Mouse (Mus musculus) spleen, postnatal 4 days (tissue): ENCODE results near the gene Gcnt7.

Experiments used
- DNase-seq, 2 experiments: peaks; one replicate each; pipeline ENCODE4 v3.0.0; 2022; ENCODE audit warnings: low spot score in 2 of 2

The Gcnt7 gene

DNA sequence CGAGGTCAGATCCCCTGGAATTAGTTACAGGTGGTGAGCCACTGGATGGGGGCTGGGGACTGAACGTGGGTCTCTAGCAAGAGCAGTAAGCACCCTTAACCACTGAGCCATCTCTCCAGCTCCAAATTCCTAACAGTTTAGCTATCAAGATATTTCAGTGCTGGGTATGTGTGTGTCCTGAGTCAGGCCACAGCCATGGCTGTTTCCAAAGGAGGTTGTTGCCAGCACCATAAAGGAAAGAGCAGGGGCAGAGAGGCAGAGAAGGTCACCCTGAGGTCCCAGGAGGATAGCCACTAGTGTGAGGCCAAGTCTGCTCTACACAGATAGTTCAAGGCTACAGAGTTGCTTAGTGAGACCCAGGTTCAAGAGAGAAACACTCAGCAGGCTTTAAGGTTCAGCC, 2.3 kb upstream of the Gcnt7 start:
- DNase-seq: no peak

DNA sequence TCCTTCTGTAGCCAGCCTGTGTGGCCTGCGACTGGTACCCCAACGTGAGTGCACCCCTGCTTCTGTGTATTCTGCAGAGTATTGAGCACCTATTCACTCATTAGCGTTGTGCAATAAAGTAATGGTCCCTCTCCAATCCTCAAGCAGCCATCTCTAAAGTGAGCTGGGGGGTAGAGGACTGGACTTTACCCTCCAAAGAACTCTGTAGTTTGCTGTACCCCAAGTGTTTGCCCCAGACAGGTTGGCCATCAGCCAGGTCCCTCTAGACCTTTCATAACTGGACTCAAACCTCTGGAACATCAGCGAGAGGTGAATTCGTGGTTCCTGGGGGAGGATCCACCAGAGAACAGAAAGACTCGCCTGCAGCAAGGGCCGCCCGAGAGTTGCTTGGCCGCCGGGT, 5.9 kb downstream of the Gcnt7 start:
- DNase-seq: no peak

DNA sequence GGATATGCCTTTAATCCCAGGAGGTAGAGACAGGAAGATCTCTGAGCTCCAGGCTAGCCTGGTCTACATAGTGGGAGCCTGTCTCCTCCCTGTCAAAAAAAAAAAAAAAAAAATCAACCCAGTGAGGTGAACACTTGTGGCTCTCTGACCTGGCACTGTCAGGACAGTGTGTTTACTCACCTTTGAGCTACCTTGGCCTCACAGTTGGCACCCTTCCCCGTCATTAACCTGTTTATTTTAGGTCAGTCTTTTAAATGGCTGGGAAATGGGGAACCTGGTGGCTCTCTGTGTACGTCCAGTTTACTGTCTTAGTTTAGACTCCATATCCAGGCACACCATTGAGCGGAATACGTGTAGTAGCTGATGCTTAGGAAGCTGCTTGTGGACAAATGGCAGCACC, 6.4 kb downstream of the Gcnt7 start:
- no peak for DNase-seq

DNA sequence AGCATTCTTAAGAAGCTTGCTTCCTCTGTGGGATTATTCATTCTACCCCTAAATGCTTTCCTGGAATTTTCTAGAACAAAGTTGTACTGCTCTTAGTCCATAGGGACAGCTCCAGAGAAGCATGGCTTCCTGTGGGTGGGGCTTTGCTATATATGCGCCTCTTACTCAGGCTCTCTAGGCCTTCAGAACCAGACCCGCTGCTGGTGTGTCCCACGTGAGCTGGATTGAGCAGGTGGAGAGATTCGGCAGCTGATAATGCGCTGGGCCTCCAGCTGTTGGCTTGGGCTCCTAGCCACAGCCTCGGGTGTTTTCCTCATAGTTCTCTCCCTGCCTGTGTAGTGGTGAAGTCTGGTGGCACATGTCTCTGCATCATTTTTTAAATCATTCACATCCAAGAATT, 7.8 kb downstream of the Gcnt7 start:
- DNase-seq: no peak

DNA sequence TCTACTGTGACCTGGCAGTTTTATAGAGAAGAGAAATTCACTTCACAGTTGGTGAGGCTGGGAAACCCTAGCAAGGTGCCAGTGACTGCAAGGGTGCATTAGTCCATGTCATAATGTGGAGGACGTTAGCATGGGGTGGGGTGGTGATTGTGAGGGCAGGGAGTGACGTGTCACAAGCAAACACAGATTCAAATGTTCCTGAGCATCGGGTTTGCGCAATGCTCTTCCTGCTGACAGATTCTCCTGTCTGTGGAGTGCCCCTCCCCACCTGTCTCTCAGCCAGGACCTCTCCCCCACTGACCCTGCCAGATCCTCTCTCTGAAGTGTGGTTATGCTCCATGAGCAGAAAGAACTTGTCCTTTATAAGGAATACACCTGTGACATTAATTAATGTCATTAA, 10.1 kb downstream of the Gcnt7 start:
- no peak for DNase-seq

DNA sequence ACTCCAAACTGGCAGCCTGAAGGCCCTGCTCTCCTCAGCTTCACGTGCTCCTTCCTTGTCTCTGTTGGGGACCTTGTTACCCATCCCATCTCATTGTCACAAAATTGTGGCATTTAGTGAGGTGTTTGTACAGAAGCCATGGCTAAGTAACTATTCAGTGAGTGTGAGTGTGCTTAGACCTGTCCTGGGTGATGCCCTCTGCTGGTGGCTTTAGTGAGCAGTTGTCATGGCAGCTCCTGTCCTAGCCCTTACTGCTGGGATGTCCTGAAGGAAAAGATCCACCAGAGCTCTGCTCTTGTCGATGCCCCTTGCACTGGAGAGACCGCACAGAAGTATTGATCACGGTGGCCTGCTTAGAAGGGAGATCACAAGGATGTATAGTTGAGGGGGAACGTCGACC, 11.1 kb downstream of the Gcnt7 start:
- DNase-seq: no peak

DNA sequence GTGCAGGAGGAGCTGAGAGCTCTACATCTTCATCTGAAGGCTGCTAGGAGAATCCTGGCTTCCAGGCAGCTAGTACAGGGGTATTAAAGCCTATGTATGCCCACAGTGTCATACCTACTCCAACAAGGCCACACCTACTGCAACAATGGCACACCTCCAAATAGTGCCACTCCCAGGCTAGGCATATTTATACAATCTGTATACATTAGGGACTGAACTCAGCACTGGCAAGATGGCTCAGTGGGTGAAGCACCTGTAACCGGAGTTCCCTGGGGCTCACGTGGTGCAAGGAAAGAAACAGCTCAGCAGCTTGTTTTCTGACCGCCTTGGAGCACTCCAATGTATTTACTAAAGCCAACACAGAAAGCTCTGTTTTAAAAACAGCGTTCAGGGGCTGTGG, 12.8 kb downstream of the Gcnt7 start:
- DNase-seq: no peak

DNA sequence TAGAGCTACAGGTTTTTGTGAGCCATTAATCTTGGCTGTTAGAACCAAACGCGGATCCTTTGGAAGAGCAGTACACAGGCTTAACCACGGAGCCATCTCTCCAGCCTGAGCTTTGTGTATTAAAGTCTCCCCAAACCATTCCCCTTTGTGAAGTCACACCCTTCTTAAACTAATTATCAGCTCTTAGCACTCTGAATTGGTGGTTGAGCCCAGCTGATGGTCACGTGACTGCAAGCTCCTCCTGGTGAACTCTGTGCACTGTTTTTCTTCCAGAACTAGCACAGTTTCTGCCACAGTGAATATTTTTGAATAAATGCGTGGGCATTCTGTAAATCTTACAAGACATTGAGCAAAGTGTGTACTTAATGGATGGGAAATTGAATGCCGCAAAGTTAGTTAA, 17.2 kb downstream of the Gcnt7 start:
- DNase-seq: peak in 1 of 2 experiments; percentile 34

DNA sequence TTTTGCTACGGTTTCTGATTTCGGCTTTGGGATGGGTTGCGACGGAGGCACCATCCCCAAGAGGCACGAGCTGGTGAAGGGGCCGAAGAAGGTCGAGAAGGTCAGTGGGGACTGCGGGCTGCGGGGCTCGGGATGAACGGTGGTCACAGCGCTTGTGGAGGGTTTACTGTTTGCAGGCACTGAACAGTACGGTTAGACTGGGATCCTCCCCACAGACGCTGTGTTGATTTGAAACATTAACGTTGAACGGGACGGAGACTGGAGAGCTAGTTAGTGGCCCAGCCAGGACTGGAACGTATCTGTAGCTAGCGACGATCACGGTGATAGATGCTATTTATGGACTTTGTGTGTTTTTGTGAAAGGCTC, 17.8 kb downstream of the Gcnt7 start:
- no peak for DNase-seq

DNA sequence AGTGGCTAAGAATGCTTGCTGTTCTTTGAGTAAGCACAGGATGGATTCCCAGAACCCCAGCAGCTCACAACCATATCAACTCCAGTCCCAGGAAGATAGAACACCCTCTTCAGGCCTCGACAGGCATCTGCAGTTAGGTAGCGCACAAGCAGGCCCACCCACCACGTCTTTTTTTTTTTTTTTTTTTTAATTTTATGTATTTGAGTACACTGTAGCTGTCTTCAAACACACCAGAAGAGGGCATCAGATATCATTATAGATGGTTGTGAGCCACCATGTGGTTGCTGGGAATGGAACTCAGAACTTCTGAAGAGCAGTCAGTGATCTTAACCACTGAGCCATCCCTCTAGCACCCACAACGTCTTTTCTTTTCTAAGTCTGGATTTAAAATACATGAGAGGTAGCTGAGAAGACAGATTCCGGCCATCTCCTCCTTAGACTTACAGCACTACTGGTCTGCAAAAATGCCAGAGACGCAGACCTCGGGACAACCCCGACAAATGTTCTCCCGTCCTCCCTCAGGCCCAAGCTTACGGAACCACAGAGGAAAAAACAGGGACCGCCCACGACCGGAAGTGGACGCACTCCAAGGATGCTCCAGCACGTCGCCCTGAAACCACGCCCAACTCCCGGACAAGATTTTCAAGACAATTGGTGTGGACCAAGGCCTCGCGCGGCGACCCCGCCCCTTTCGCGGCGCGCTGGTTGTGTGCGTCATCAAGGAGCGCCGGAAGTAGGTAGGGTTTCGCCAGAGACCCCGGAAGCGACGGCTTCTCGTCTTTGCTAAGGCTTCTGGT, 18.4 kb downstream of the Gcnt7 start, which contains the start of gene Rtf2:
Rtf2 (plus strand) TSS at position 714 of the 797 bp plus-strand sequence.
- DNase-seq: peak; percentile 97 to 99

DNA sequence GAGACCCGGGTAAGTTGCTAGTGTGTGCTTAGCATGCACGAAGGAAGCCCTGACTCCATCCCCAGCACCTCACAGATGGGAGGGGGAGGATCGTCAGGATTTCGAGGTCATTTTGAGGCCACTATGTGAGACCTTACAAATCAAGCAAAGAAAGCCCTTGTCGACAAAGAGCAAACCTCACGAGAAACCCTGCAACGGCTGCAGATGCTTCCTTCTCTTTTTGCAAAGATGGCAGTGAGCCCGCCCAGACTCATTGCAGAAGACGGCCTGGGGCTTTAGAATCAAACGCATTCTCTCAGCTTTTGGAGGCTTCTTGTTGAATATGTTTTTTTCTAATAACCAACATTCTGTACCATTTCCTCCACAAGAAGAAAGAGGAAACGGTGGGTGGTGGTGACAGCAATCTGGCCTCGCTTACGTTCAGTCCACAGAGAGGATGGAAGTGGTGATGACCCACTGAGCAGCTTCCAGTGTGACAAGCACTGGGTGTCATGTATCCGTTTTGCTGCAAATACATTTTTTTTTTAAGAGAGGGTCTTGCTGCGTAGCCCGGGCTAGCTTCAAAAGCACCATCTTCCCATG, 20.9 kb downstream of the Gcnt7 start:
- DNase-seq: no peak

DNA sequence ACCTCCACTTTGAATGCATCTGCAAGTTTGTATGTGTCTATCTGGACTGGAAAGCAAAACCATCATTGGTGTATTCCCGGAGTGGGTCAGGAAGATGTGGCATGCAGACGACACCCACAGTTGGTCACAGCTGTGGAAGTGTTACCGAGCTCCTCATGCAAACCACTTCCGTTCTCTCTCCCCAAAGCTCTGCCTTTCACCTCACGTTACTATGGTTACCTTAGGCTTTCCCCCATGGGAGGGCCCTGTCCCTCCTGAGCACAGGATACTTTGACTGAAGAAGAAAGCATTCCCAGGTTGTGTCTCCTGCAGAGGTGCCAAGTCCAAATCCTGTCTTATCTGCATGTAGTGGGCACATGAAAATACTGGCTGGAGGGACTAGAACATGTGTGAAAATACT, 24.6 kb downstream of the Gcnt7 start:
- DNase-seq: peak in 1 of 2 experiments; percentile 41

DNA sequence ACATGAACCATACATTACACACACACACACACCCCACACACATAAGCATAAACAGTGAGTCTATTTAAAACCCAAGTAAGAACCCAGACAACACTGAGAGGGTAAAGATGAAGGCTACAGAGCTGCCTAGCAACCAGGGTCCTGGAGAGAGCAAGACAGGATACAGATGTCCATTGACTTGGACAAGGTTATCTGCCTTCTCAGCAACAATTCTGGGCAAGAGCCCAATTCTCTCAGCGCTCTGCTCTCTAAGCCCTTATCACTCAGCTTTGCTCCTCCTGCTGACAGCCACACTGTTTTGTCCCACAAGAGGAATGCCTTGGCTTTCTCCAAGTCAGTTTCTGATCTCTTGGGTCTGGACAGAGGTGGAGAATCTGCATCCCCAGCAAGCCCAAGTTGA, 27.8 kb downstream of the Gcnt7 start:
- no peak for DNase-seq

DNA sequence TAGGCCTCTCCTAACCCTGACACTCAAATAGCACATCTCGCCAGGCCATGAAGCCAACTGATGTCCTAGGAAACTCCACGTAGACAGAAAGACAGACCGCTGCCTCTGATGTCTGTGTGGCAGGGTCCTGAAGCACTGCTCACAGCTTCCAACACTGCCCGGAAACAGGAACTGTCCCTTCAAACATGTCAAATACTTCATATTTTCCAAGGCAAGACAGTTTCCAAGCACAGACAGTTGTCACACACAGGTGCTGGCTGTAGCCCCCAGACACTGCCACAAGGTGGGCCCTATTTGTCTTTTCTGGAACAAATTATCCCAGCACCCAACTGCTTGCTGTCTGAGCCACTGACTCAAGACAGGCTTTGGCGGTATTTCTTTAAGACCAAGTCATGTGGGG, 40.2 kb downstream of the Gcnt7 start:
- DNase-seq: no peak

DNA sequence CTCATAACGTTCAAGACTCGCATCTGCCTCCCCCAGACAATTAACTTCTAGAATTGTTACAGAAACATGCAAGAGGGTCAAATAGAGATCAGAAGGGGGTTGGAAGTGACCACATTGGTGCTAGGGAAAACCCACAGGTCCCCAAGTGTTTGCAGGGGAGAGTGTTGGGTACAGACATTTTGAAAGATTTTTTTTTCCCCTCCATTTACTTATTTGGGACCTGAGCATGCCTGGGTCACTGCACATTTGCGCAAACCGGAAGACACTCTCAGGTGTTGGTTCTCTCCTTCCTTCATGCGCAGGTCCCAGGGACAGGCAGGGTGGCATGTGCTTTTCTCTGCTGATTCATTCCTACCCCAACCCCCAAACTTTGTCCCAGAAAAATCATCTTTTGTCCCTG, 41.5 kb downstream of the Gcnt7 start:
- no peak for DNase-seq

DNA sequence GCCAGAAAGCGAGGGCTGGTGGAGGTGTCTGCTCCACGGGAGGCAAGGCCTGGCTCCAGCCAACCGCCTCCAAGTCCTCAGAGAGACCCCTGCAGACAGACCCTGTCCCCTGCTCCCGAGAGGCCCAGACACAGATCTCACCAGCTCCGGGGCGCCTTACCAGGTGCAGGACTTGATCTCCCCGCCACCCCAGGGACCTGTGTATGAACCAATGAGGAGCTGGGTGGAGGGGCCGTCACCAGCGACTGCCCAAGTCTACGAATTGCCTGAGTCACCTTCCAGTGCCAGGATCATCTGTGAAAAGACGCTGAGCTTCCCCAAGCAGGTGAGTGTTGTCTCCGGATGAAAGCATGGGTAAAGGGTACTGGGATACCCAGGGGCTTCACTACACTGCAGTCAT, 42.2 kb downstream of the Gcnt7 start:
- DNase-seq: no peak

DNA sequence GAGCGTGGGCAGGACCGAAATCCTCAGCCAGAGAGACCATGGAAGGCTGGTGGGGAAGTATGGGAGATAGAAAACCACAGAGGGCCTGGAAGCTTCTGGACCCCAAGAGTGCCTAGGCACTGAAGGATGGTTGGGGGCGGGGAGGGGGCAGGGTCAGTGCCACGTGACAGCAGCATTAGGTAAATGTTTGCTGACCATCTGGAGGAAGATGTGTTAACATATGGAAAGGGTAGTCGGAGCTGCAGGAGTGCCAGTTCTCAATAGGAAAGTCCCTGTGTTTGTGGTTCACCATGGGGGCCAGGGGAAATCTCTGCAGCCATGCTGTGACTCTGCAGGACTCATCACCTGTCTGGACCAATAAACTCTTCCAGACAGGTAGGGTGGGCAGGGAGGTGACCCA, 44.5 kb downstream of the Gcnt7 start:
- DNase-seq: no peak

DNA sequence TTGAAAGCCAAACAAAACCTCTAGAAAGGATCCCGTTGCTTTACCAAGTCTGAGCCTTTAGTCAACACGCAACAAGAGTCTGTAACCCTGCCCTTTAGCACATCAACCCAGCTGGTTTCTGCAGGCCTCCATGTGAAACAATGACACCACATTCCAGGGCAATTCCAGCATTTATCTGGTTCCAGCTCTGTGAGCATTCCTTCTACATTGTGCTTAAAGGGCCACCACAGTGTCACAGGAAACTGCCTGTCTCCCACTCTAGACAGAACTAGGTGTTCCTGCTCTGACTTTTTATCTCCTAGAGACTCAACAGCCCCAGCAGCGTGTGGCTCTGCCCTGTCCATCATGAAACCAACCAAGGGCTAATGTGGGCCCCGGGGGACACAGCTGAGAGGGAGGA, 45.1 kb downstream of the Gcnt7 start:
- DNase-seq: no peak

DNA sequence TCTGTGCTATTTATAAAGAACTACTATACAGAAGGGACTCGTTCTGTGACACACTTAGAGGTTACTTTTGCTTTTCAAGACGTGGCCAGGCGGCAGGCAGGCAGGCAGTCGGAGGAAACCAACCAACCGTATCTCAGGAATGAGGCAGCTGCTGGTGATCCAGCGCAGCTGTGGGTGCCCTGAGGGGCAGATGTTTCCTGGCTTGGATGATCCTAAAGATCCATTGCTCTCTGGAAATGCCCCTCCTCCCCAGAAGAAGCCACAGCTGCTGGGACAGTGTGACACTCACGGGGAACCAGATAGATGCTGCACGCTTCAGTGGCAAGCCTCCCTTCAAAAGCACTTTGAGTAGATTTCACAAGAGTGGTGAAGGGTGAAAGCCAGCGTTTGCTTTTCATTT, 45.9 kb downstream of the Gcnt7 start:
- DNase-seq: no peak

DNA sequence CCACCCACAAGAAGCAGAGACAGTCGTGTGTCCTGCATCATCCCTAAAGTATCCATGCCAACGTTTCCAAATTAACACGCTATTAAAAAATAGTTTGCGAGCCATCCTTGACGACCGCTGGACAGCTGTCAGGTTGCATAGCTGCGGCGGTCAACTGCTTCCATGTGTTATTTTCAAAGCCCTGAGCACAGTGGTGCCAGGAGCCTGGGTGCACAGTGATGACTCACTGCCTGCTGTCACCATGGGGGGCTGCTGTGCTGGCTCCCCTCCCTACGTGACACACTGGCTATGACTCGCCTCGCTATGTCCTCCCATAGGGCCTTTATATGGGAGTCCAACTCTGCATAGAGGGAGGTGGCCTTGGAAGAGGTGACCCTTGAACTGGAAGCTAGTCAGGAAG, 47.3 kb downstream of the Gcnt7 start:
- DNase-seq: no peak

DNA sequence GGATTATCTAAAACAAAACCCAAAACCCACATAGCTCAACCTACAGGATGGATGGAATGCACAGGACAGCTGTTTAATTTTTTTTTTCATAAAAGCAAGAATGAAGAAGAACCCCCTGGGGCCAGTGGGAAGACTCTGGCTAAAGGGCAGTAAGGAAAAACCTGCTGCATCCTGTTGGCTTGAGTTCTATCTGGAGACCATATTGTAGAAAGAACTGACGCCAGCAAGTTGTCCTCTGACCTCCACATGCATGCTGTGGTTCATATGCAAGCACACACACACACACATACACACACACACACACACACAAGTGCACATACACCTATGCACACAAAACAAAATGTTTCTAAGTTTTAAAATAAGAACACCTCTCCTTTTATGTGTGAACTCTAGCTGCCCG, 47.7 kb downstream of the Gcnt7 start:
- DNase-seq: no peak

DNA sequence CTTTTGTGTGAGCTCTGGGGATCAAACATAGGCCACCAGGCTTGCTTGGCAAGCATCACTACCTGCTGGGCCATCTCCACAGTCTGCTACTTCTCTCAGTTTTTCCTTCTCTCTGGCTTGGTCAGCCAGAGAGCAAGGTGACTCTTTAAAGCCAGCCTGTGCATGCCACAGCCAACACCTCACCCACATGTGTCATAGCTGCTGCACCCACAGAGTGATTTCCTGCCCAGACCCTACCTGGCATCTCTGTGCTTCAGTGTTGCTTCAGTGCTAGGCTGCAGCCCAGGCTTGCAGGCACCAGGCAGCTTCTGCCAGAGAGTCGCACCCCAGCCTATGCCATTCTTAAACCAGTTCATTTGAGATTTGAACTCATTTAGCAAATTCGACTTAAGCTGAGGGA, 50.9 kb downstream of the Gcnt7 start:
- DNase-seq: no peak

DNA sequence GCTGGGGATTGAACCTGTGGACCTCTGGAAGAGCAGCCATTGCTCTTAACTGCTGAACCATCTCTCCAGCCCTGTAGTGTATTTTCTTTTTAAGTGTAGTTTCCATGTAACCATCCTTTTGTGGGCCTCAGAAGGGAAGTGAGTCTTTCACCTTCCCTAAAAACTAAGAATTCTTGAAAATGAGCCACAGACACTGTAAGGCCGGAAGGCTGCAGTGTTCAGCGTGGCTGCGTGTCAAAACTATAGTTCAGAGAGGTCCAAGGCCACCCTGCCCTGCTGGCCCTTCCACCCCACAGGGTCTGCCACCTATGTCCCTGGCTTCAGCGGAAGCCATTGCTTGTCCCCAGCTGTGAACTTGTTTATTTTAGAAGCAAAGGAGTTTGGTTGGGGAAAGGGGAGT, 52.2 kb downstream of the Gcnt7 start:
- DNase-seq: no peak

DNA sequence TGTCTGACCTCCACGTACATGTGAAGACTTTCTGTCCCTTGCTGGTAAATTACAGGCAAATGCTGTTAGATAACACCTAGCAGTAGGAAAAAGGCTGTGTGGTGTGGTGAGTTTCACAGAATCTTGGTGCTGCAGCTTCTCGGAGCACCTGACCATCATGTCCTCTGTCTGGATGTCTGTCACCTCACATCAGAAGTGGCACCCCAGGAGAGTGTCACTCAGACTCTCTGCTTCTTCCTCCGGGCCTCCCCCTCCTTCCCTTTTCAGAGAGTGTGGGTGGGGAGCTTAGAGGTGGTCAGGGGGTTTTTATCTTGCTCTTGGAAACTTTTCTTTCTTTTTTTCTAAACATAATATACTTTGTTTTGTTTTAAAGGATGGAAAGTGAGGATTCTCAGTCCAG, 53.4 kb downstream of the Gcnt7 start:
- DNase-seq: no peak
